Mouse (Mus musculus) heart, embryonic 14.5 days (tissue): Measurements from ENCODE around the gene Cdc42ep2. TPM values are rescaled to one million over a fixed set of nuclear protein-coding genes. Genes with fewer than 3 reads are reported as not detected.

ENCODE experiments used
- ATAC-seq: fragments of 200-750 bp; cut with Nextera tagmentation; 2 replicates; pipeline ENCODE4 v1.8.0; 2017; ENCODE audit warnings: low read depth, moderate TSS enrichment; ENCODE audit not compliant: insufficient number of reproducible peaks, insufficient read depth, low FRiP score
- H3K27ac ChIP-seq, 2 experiments: fragments of 200-500 bp in 1 of 2; fragments of 300-500 bp in 1 of 2; sonication (generic) in 1 of 2; replicated peaks in 1 of 2; 2 replicates each; pipeline ENCODE4 v1.5.1; 2012 to 2014; ENCODE audit warnings: low read depth in 2 of 2, low read length in 2 of 2, control low read depth in 1 of 2, mild to moderate bottlenecking in 1 of 2, mixed read lengths in 1 of 2; ENCODE audit not compliant: control insufficient read depth in 1 of 2, insufficient read depth in 1 of 2
- H3K27me3 ChIP-seq: fragments of 300-500 bp; sonication (generic); 2 replicates; pipeline ENCODE4 v1.6.1; 2014; ENCODE audit warnings: mild to moderate bottlenecking, low read length, control low read depth; ENCODE audit not compliant: control insufficient read depth, insufficient read depth
- H3K36me3 ChIP-seq: fragments of 300-500 bp; sonication (generic); 2 replicates; pipeline ENCODE4 v1.6.1; 2014; ENCODE audit warnings: mild to moderate bottlenecking, control low read depth, low read length, mixed read lengths; ENCODE audit not compliant: control insufficient read depth, insufficient read depth
- H3K4me1 ChIP-seq, 2 experiments: fragments of 200-500 bp in 1 of 2; fragments of 300-500 bp in 1 of 2; sonication (generic) in 1 of 2; 2 replicates each; pipeline ENCODE4 v1.6.1; 2012 to 2014; ENCODE audit warnings: low read length in 2 of 2, control low read depth in 1 of 2, mixed read lengths in 1 of 2; ENCODE audit not compliant: control insufficient read depth in 2 of 2, insufficient read depth in 2 of 2
- H3K4me2 ChIP-seq: fragments of 300-500 bp; sonication (generic); 2 replicates; pipeline ENCODE4 v1.6.1; 2014; ENCODE audit warnings: mild to moderate bottlenecking, low read length
- H3K4me3 ChIP-seq, 2 experiments: fragments of 200-500 bp in 1 of 2; fragments of 300-500 bp in 1 of 2; sonication (generic) in 1 of 2; 2 replicates each; pipeline ENCODE4 v1.5.1; 2012 to 2014; ENCODE audit warnings: low read length in 2 of 2, mild to moderate bottlenecking in 2 of 2, control low read depth in 1 of 2, low read depth in 1 of 2, moderate library complexity in 1 of 2; ENCODE audit not compliant: control insufficient read depth in 1 of 2, insufficient read depth in 1 of 2
- H3K9ac ChIP-seq: fragments of 300-500 bp; sonication (generic); 2 replicates; pipeline ENCODE4 v1.6.1; 2014; ENCODE audit warnings: mild to moderate bottlenecking, low read length
- H3K9me3 ChIP-seq: fragments of 300-500 bp; sonication (generic); 2 replicates; pipeline ENCODE4 v1.6.1; 2016; ENCODE audit warnings: low read length, control low read depth; ENCODE audit not compliant: control insufficient read depth
- WGBS: fragments of 180-500 bp; shearing (Covaris S2); extraction: QIAGEN DNeasy Blood & Tissue Kit; methylation state at CpG from one replicate; pipeline ENCODE4 v1.1.7; 2014; 5-methylcytosine and 5-hydroxymethylcytosine counted together
- polyA plus RNA-seq: library from polyadenylated mRNA; unstranded; fragments of >200 nt; fragmentation: Nextera tagmentation; extraction: Ambion mirVana; gene quantifications from 2 replicates; pipeline ENCODE4 v1.2.1, GENCODE M21; 2014

Cdc42ep2 gene
- polyA plus RNA-seq, 1 experiment from 2014 or later = 9.7 TPM

DNA sequence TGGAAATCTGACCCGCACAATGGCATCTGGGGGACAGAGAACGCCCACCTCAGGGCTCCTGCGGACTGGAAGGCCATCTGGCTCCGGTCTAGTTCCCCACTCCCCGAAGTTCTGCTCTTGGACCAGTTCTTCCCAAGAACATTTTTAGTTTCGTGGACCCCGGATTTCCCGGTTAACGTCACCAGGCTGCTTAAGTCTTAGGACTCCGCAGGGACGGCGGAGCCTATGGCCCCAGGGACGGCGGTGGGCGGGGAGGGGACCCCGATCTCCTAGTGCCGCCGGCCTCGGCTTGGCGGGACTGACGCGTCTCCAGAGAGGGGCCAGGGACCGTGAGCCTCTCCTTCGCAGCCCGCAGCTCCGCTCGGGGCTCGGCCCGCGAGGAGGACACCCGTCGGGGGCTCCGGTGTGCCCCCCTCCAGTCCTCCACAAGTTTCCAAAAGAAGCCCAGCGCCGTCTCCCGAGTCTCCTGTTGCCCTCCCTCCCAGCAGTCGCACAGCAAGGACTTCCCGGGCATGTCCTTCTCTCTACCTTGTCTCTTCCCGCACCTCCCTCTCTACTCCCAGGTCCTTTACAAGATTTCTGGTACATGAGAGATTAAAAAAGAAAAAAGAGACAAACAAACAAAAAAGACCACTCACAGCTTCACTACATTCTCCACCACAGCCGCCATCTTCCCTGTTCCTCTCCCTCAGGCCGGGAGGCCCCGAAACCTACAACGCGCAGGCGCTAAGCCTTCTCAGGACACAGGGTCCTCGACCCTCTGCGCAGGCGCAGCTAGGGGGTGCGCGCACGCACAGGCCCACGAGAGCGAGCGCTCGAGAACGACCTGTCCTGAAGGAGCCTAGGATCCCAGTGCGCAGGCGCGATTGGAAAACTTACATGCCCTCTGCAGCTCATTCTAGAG, 12.3 kb downstream of the Cdc42ep2 start:
- WGBS = under 1% methylated on average over 59 of the region's 59 CpGs
- Histone ChIP-seq H3K36me3 (peaks cover 25% of the 10 kb centered on the region), H3K9me3 (no peaks in the 10 kb centered on the region), H3K4me2 (peak overlapping the region; percentile 90), H3K9ac (peak overlapping the region; percentile 99), H3K27ac (peak overlapping the region; percentile 76 to 91), H3K4me1 (peaks cover 8 to 26% of the 10 kb centered on the region in 2 experiments), H3K27me3 (no peaks in the 10 kb centered on the region), H3K4me3 (peak overlapping the region; percentile 85 to 96)
- peak; percentile 96 for ATAC-seq

DNA sequence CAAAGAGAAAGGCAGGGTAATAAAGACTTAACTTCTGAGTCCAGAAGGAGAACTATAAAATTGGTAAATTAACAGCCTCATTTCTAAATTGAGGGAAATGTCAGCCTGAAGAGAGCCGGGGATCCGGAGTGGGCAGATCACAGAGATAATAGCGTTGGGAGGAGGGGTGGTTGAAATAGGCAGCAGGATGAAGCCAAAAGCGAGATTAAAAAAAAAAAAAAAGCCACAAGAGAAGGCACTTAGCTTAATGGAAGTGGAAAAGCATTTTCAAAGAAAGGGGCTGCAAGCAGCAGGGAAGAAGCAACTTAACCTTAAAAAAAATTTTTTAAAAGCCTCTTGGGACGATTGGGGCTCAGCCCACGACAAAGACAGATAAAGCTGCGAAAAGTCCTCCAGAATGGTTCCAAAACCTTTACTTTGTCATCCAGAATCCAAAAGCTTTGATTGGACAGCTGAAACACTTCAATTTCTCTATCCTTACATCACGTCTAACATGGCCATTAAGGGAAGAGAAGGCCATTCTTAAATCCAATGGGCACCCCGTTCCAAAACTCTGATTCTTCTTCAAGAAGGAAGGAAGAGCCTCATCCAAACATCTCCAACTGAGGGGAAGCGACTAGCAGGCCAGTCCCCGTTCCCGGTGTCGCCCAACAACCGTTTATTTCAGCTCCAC, 13.1 kb downstream of the Cdc42ep2 start:
- Histone ChIP-seq H3K27ac (peak overlapping the region; percentile 76 to 91), H3K27me3 (no peaks in the 10 kb centered on the region), H3K9ac (peak overlapping the region; percentile 99), H3K9me3 (no peaks in the 10 kb centered on the region), H3K4me2 (peak overlapping the region; percentile 90), H3K4me1 (peaks cover 8 to 26% of the 10 kb centered on the region in 2 experiments), H3K36me3 (peaks cover 25% of the 10 kb centered on the region), H3K4me3 (peak overlapping the region; percentile 85 to 96)
- ATAC-seq = no peak
- WGBS = 3% methylated on average over 14 of the region's 14 CpGs

DNA sequence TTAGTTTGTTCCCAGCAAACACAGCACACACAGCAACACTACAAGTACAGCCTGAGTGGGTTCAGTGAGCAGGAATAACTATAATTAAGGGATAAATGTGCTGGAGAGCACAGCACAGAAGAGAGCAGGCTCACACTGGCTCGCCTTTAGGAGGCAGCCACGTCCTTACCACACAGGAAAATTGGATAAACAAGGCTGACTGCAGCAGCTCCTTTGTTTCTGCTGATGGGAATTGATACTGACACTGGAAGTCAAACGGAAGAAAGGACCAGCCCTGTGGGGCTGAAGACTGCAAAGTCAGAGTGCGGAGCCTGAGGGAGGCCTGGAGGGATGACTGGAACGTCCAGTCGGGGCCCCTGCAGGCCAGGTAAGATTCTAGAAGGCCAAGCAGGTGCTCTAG, 14.4 kb downstream of the Cdc42ep2 start:
- Histone ChIP-seq H3K4me1 (peaks cover 8 to 26% of the 10 kb centered on the region in 2 experiments), H3K27me3 (no peaks in the 10 kb centered on the region), H3K36me3 (peaks cover 27% of the 10 kb centered on the region), H3K9me3 (no peaks in the 10 kb centered on the region), H3K27ac (0 out of 4 replicates have a peak overlapping the region, but pooled peaks of 1 of the 2 experiments have one; percentile 6), H3K4me3 (peak overlapping the region; percentile 9 to 13; a peak in 2 of 4 replicates), H3K4me2 (peak overlapping the region; percentile 90), H3K9ac (peak overlapping the region; percentile 43; the same call in 1 of the 2 replicates)
- no peak for ATAC-seq
- 51% methylated on average over 6 of the region's 6 CpGs for WGBS

DNA sequence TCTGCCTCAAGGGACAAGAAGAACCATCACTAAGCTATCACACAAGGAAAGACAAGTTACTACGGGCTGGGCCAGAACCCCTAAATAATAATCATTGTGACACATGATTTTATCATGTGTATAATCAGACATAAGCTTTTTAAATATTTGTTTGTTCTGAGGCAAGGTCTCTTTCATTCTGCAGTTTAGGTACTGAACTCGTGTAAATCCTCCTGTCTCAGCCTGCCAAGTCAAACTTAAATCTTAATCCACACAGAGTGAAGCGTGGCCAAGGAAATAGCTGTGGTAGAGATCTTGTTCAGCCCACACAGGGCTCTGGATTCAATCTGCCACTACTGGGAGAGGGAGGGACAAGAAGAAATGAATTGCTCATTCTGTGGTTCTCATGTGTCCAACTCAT, 17.3 kb downstream of the Cdc42ep2 start:
- Histone ChIP-seq H3K4me1 (peaks cover 5 to 19% of the 10 kb centered on the region in 2 experiments), H3K4me2 (no peak overlapping the region), H3K27me3 (no peaks in the 10 kb centered on the region), H3K4me3 (no peak overlapping the region), H3K36me3 (peaks cover 54% of the 10 kb centered on the region), H3K9ac (no peak overlapping the region), H3K27ac (no peak overlapping the region), H3K9me3 (no peaks in the 10 kb centered on the region)
- ATAC-seq = no peak
- 83% methylated on average over 3 of the region's 3 CpGs for WGBS

DNA sequence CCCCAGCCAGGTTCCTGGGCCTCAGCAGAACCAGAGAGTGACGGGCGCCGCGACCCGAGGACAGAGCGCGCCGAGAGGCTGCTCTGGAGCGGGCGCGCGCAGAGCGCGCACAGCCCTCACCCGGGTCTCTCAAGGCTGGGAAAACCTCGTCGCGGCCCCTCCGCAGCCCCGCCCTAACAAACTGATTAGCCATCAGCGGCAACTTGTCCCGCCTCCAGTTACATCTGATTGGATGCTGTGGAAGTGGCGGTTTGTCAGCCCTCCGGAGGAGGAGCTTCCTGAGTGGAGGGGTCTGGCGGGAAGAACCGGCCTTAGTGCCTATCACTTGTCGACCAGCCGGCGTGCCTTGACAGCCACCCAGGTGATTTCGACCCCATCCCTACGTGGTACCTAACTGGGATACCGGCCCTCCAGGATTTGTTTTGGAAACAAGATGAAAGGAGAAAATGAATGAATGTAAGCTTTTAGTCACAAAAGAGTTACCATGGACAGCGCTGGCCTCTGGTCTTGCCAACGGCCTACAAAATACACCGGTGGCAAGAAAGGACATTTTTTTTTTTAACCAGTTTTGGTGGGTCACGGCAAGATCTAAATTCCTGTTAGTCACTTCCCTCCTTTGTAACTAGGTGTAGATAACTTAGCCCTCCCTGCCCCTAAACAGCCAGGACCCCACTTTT, 30.5 kb downstream of the Cdc42ep2 start, which contains the start of gene Tigd3:
Gene Tigd3 (minus strand): TSS at position 148 of the 677 bp plus-strand sequence.
- no peaks in the 10 kb centered on the region for H3K9me3 ChIP-seq
- peaks cover 36% of the 10 kb centered on the region for H3K36me3 ChIP-seq
- H3K9ac ChIP-seq = peak within 1 kb of the TSS; percentile 86
- H3K4me3 ChIP-seq = peak within 1 kb of the TSS; percentile 44 to 62
- WGBS = 3% methylated on average over 36 of the region's 36 CpGs
- peak; percentile 87 for ATAC-seq
- peak within 1 kb of the TSS in 1 of 2 experiments; percentile 60; a peak in 2 of 4 replicates for H3K27ac ChIP-seq
- H3K4me1 ChIP-seq = peaks cover 9 to 17% of the 10 kb centered on the region in 2 experiments
- no peaks in the 10 kb centered on the region for H3K27me3 ChIP-seq
- peak within 1 kb of the TSS; percentile 93 for H3K4me2 ChIP-seq

DNA sequence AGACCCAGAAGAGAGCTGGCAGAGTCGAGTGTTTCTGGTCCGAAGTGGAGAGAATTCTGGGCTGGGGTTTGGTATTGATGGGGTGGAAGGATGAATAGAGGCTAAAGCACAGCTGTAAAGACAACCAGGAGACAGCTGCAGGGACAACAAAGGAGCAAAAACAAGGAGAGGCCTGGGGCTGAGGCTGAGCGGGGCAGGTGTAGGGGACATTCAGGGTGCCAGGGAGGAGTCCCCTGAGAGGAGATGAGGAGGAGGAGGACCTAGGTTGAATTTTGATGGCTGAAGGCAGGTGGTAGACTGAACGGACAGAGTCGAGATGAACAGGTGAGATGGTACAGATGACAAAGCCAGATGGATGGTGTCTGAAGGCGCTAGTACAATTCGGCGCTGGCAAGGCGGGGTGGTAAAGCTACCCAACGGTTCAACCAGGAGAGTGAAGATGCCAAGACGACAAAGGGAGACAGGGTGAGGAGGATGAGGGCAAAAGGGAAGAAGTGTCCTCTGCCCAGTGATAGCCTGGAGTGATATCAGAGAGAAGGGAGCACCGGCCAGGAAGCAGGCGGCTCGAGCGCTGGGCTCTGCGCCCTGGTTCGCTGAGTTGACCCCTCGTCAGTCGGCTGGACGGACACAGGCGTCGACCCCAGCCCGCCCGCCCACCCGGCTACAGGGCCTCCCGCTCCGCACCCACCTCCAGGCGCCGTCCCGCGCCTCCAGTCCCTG, 31.2 kb downstream of the Cdc42ep2 start:
- H3K9me3 ChIP-seq = no peaks in the 10 kb centered on the region
- H3K9ac ChIP-seq = peak overlapping the region; percentile 86
- H3K4me3 ChIP-seq = peak overlapping the region; percentile 44 to 62
- peak overlapping the region; percentile 93 for H3K4me2 ChIP-seq
- peak; percentile 16; the same call in 1 of the 2 replicates for ATAC-seq
- peak overlapping the region in 1 of 2 experiments; percentile 60; a peak in 2 of 4 replicates for H3K27ac ChIP-seq
- WGBS = 10% methylated on average over 31 of the region's 31 CpGs
- H3K36me3 ChIP-seq = peaks cover 31% of the 10 kb centered on the region
- H3K4me1 ChIP-seq = peaks cover 9 to 17% of the 10 kb centered on the region in 2 experiments
- H3K27me3 ChIP-seq = no peaks in the 10 kb centered on the region
